In the genomic region with DNA sequence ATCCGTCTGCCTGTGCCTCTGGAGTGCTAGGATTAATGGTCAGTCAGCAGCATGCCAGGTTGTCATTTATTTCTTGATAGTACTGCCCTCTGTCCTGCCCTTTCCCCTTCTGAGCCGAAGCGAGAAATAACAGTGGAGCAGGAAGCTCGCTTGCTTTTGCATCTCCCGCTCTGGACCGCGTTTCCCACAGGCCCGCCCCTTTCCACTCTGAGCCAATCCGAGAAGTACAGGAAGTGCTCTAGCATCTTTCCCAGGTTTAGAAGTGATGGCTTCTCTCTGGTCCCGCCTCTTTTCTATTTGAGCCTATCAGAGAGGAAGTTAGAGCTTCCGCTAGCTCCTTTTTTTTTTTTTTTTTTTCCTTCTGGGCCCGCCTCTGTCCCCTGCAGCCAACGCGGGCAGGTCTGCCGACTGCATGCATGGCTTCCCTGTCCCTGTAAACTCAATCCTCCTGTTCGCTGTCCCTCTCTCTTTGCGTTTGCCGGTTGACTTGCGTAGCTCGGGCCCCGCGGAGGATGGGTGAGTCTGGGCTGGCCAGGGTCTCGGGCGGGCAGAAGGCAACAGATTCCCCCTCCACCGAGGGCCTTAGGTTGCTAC, we compare ENCODE assay signal across 8 mouse cellular contexts. TPM values are rescaled to one million over a fixed set of nuclear protein-coding genes. Genes with fewer than 3 reads are reported as not detected.
A peak's percentile ranks its signal among the peaks of the same experiment; 100 is the strongest.
DNase-seq lines count a peak whose midpoint lies in the region; ATAC-seq lines count a peak whose summit lies in the region.

No protein-coding gene starts in this region.

- no peaks in the 10 kb centered on the region for H3K4me1 ChIP-seq in hindbrain, embryonic 11.5 days (replicated peaks; ENCODE audit: control insufficient read depth, insufficient read depth, low read length)

- H3K27ac ChIP-seq in hindbrain, embryonic 11.5 days (ENCODE audit: low read depth, low read length), result 0 out of 2 replicates have a peak overlapping the region, but pooled peaks have one; percentile 42

- H3K36me3 ChIP-seq in hindbrain, embryonic 11.5 days (ENCODE audit: control insufficient read depth, insufficient read depth, low read length), result no peaks in the 10 kb centered on the region

- H3K4me3 ChIP-seq in hindbrain, embryonic 11.5 days (ENCODE audit: low read depth, low read length), result peak overlapping the region; percentile 69

- no peaks in the 10 kb centered on the region for H3K27me3 ChIP-seq in hindbrain, embryonic 11.5 days (ENCODE audit: control insufficient read depth, insufficient read depth, low read length)

- WGBS in hindbrain, embryonic 11.5 days, result under 1% methylated on average over 25 of the region's 25 CpGs

- peak; percentile 95 for DNase-seq in Muller cell, postnatal 12 days (ENCODE audit: inconsistent ontology term)
- DNase-seq in cerebellum, adult 9-11 months, result peak; percentile 96
- DNase-seq in frontal cortex, adult 2 months (ENCODE audit: extremely low spot score in 1 of 2, low spot score in 1 of 2), result peak; percentile 94 to 96
- peak; percentile 90 for DNase-seq in hindbrain, embryonic 11.5 days (ENCODE audit: low spot score)
- peak; percentile 89 to 90 for DNase-seq in layer of hippocampus, postnatal 10 days (ENCODE audit: low spot score in 2 of 2)
- DNase-seq in lung, postnatal 10 days, result peak; percentile 99
- DNase-seq in ovary, postnatal 36 days (ENCODE audit: low spot score), result peak; percentile 88
- peak; percentile 91 for DNase-seq in thymus, postnatal 25 days

- peak overlapping the region; percentile 77 for H3K4me2 ChIP-seq in hindbrain, embryonic 11.5 days (replicated peaks; ENCODE audit: low read depth, low read length)

- peak overlapping the region; percentile 79 for H3K9ac ChIP-seq in hindbrain, embryonic 11.5 days (ENCODE audit: low read depth, low read length)

- no peaks in the 10 kb centered on the region for H3K9me3 ChIP-seq in hindbrain, embryonic 11.5 days (ENCODE audit: control insufficient read depth, low read length)

- ATAC-seq in hindbrain, embryonic 11.5 days (ENCODE audit: low FRiP score), result peak; percentile 93

RNA-seq across cellular contexts. Expression of gene Tyw1, which starts 1.4 kb away (rescaled TPM):
- polyA plus RNA-seq in frontal cortex, adult 2 months (2012; rRNA removed), result 14.4 and 15.1 TPM in 2 replicates
- polyA plus RNA-seq in hindbrain, embryonic 11.5 days (2014; fragmentation: Nextera tagmentation; extraction: Ambion mirVana), result 29.1 and 29.9 TPM in 2 replicates
- 10 to 100 TPM; 16.9 to 18.4 TPM for total RNA-seq in layer of hippocampus, postnatal 10 days (2021)

RNA-seq across cellular contexts. Expression of gene Sbds, which starts 1.4 kb away (rescaled TPM):
- polyA plus RNA-seq in frontal cortex, adult 2 months (2012; rRNA removed), result 85.8 and 93.8 TPM in 2 replicates
- polyA plus RNA-seq in hindbrain, embryonic 11.5 days (2014; fragmentation: Nextera tagmentation; extraction: Ambion mirVana), result 75.3 and 76.0 TPM in 2 replicates
- total RNA-seq in layer of hippocampus, postnatal 10 days (2021), result 10 to 100 TPM; 50.5 to 53.1 TPM

RNA-seq across cellular contexts. Expression of gene Tmem248, which starts 39.9 kb away (rescaled TPM):
- polyA plus RNA-seq in frontal cortex, adult 2 months (2012; rRNA removed), result 31.2 and 32.7 TPM in 2 replicates
- 28.7 and 29.9 TPM in 2 replicates for polyA plus RNA-seq in hindbrain, embryonic 11.5 days (2014; fragmentation: Nextera tagmentation; extraction: Ambion mirVana)
- total RNA-seq in layer of hippocampus, postnatal 10 days (2021), result 10 to 100 TPM; 36.1 to 37.0 TPM

Comparison
In these comparisons a context has a peak if more than half of its experiments do, and no peak if none do; other contexts are left out.
1. Peak in every context shown above with its lines: DNase-seq, ATAC-seq, H3K4me3 ChIP-seq and H3K27ac ChIP-seq.